Mouse (Mus musculus): ENCODE measurements around the gene Ptprj.

DNA sequence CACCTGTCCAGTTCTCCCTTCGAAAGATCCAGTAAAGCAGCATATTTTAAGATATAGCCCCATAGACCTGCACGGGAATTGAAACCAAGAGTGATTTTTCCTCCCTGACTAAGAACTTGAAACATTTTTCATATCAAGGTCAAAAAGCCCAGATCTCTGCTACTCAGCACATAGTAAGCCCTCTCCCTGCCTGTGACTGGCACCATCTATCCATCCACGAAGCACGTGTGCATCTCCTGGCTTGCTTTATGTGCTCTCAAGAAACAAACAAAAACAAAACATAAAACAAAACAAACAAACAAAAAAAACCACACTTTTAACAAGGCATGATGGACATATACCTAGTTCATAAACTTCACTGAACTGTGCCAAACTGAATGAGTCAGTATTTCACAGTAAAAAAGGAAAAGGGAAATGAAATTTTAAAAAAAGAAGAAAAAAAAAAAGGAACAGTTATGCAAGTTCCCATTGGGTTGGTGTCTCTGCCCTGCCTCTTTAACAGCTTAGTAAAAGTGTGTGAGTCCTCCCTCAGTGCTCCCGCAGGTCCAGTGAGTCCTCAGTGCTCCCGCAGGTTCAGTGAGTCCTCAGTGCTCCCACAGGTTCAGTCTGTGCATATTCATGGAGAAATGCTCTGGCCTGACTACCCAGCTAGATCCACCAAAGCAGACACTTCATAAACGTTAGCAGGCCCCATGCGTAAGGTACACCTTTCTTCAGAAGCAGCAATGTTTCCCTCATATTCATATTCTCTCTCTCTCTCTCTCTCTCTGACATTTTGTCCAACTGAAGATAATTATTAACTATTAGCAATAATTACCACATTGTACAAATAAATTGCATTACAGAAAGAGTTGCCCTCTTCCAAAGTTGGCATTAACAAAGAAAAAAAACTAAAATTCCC lies 91.5 kb downstream of the Ptprj start:
- TF ChIP-seq CTCF (IDR thresholded peaks at IDR 0.05; ENCODE audit: control insufficient read depth, insufficient read depth, low read length) (no peak), POLR2A (IDR thresholded peaks at IDR 0.05; ENCODE audit: borderline replicate concordance, control insufficient read depth, low read depth, low read length) (no peak)

All from bone marrow, adult 2 months (tissue).